Mouse (Mus musculus) midbrain, embryonic 14.5 days (tissue): ENCODE measurements around the gene Slc1a5. TPM values are rescaled to one million over a fixed set of nuclear protein-coding genes. Genes with fewer than 3 reads are reported as not detected.

Experiments used
- ATAC-seq: fragments of 200-750 bp; cut with Nextera tagmentation; 2 replicates; pipeline ENCODE4 v1.8.0; 2017; ENCODE audit warnings: moderate number of reproducible peaks, moderate library complexity; ENCODE audit not compliant: low FRiP score, low TSS enrichment
- DNase-seq: peaks from one replicate; pipeline ENCODE4 v3.0.0-alpha.2; 2015
- H3K27ac ChIP-seq: fragments of 300-500 bp; sonication (generic); replicated peaks from 2 replicates; pipeline ENCODE4 v1.5.1; 2014; ENCODE audit warnings: mild to moderate bottlenecking, low read depth, low read length, moderate library complexity
- H3K27me3 ChIP-seq: fragments of 300-500 bp; sonication (generic); 2 replicates; pipeline ENCODE4 v1.6.1; 2014; ENCODE audit warnings: low read length, control low read depth, mixed read lengths; ENCODE audit not compliant: control insufficient read depth, insufficient read depth
- H3K36me3 ChIP-seq: fragments of 300-500 bp; sonication (generic); 2 replicates; pipeline ENCODE4 v1.6.1; 2014; ENCODE audit warnings: low read length, control low read depth; ENCODE audit not compliant: control insufficient read depth, insufficient read depth
- H3K4me1 ChIP-seq: fragments of 300-500 bp; sonication (generic); 2 replicates; pipeline ENCODE4 v1.6.1; 2014; ENCODE audit warnings: mild to moderate bottlenecking, antibody characterized with exemption, low read length, control low read depth; ENCODE audit not compliant: control insufficient read depth, insufficient read depth
- H3K4me2 ChIP-seq: fragments of 300-500 bp; sonication (generic); 2 replicates; pipeline ENCODE4 v1.6.1; 2014; ENCODE audit warnings: mild to moderate bottlenecking, low read length, moderate library complexity
- H3K4me3 ChIP-seq: fragments of 300-500 bp; sonication (generic); replicated peaks from 2 replicates; pipeline ENCODE4 v1.5.1; 2014; ENCODE audit warnings: low read depth, low read length
- H3K9ac ChIP-seq: fragments of 300-500 bp; sonication (generic); replicated peaks from 2 replicates; pipeline ENCODE4 v1.6.1; 2014; ENCODE audit warnings: mild to moderate bottlenecking, low read length, moderate library complexity
- H3K9me3 ChIP-seq: fragments of 300-500 bp; sonication (generic); 2 replicates; pipeline ENCODE4 v1.6.1; 2016; ENCODE audit warnings: low read length, control low read depth, mixed read lengths; ENCODE audit not compliant: control insufficient read depth
- WGBS: fragments of 180-500 bp; shearing (Covaris S2); extraction: QIAGEN DNeasy Blood & Tissue Kit; methylation state at CpG from one replicate; pipeline ENCODE4 v1.1.7; 2014; 5-methylcytosine and 5-hydroxymethylcytosine counted together
- polyA plus RNA-seq: library from polyadenylated mRNA; unstranded; fragments of >200 nt; fragmentation: Nextera tagmentation; extraction: Ambion mirVana; gene quantifications from 2 replicates; pipeline ENCODE4 v1.2.1, GENCODE M21; 2014

Slc1a5 gene
- polyA plus RNA-seq, 1 experiment from 2014 or later: 10.8 TPM

- H3K27me3 ChIP-seq: no peaks in the 10 kb centered on the region
- H3K9ac ChIP-seq: no peak overlapping the region
- no peak overlapping the region for H3K4me3 ChIP-seq
- no peak for ATAC-seq
- no peak overlapping the region for H3K27ac ChIP-seq
- H3K4me2 ChIP-seq: no peak overlapping the region
- no peaks in the 10 kb centered on the region for H3K4me1 ChIP-seq
- H3K36me3 ChIP-seq: peaks cover 99% of the 10 kb centered on the region
- DNase-seq: no peak
- 89% methylated on average over 9 of the region's 9 CpGs for WGBS
- no peaks in the 10 kb centered on the region for H3K9me3 ChIP-seq
Measured at GRCm38 (mm10) chr7:16830449-16830848, 49.3 kb downstream of the Slc1a5 start.

GRCm38 (mm10) chr7:16837916-16838803 is 57.0 kb downstream of the Slc1a5 start:
- H3K27me3 ChIP-seq: no peaks in the 10 kb centered on the region
- 96% methylated on average over 18 of the region's 18 CpGs for WGBS
- no peak overlapping the region for H3K4me3 ChIP-seq
- DNase-seq (no peak), ATAC-seq (no peak)
- no peak overlapping the region for H3K27ac ChIP-seq
- H3K4me2 ChIP-seq: no peak overlapping the region
- H3K9ac ChIP-seq: no peak overlapping the region
- H3K9me3 ChIP-seq: no peaks in the 10 kb centered on the region
- H3K4me1 ChIP-seq: no peaks in the 10 kb centered on the region
- peaks cover 78% of the 10 kb centered on the region for H3K36me3 ChIP-seq

DNA sequence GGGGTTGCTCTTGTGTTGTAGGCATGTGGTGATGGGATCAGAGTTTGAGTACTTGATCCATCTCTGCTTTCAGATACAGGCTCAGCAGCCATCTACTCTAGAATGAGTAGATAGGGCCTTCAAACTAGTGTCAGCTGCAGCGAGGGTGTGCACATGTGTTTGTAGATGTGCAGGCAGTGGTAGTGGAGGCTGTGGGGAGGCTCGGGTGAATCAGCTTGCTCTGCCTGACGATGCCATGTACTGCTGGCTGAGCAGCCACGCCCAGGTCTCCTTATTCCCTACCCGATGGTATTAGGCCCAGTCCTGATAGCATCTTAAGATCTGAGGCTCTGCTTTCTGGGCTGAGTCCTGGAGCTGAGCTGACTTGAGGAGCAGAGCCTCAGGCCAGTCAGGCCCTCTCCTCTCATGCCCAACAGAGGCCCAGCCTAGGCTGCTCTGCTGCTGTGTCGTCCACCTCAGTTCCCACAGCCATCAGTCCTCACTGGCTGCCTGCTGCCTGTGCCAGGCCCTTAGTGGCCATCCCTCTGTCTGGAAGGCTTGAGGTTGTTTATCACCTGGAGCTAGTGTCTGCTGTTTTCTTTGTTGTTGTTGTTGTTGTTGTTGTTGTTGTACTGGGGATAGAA is 57.8 kb downstream of the Slc1a5 start:
- ATAC-seq (no peak), DNase-seq (no peak)
- Histone ChIP-seq H3K36me3 (peaks cover 71% of the 10 kb centered on the region), H3K27me3 (no peaks in the 10 kb centered on the region), H3K9ac (no peak overlapping the region), H3K4me1 (peaks cover 6% of the 10 kb centered on the region), H3K4me2 (no peak overlapping the region), H3K9me3 (no peaks in the 10 kb centered on the region), H3K27ac (no peak overlapping the region), H3K4me3 (no peak overlapping the region)
- WGBS: 90% methylated on average over 6 of the region's 6 CpGs

- no peak for ATAC-seq
- 94% methylated on average over 12 of the region's 12 CpGs for WGBS
- H3K4me1 ChIP-seq: peaks cover 12% of the 10 kb centered on the region
- no peaks in the 10 kb centered on the region for H3K27me3 ChIP-seq
- no peak overlapping the region for H3K9ac ChIP-seq
- DNase-seq: no peak
- no peak overlapping the region for H3K4me3 ChIP-seq
- no peaks in the 10 kb centered on the region for H3K9me3 ChIP-seq
- H3K36me3 ChIP-seq: peaks cover 64% of the 10 kb centered on the region
- no peak overlapping the region for H3K27ac ChIP-seq
- H3K4me2 ChIP-seq: no peak overlapping the region
Measured at GRCm38 (mm10) chr7:16839427-16840108, 58.4 kb downstream of the Slc1a5 start.

GRCm38 (mm10) chr7:16840109-16840491 is 59.0 kb downstream of the Slc1a5 start:
- Histone ChIP-seq H3K36me3 (peaks cover 59% of the 10 kb centered on the region), H3K9ac (no peak overlapping the region), H3K27ac (no peak overlapping the region), H3K4me2 (no peak overlapping the region), H3K4me1 (peaks cover 12% of the 10 kb centered on the region), H3K4me3 (no peak overlapping the region), H3K27me3 (no peaks in the 10 kb centered on the region), H3K9me3 (no peaks in the 10 kb centered on the region)
- 89% methylated on average over 2 of the region's 2 CpGs for WGBS
- no peak for ATAC-seq
- DNase-seq: no peak

- ATAC-seq: no peak
- H3K4me2 ChIP-seq: no peak overlapping the region
- no peak overlapping the region for H3K9ac ChIP-seq
- peaks cover 52% of the 10 kb centered on the region for H3K36me3 ChIP-seq
- peaks cover 12% of the 10 kb centered on the region for H3K4me1 ChIP-seq
- no peak for DNase-seq
- no peaks in the 10 kb centered on the region for H3K27me3 ChIP-seq
- no peak overlapping the region for H3K4me3 ChIP-seq
- no peaks in the 10 kb centered on the region for H3K9me3 ChIP-seq
- WGBS: 79% methylated on average over 4 of the region's 4 CpGs
- no peak overlapping the region for H3K27ac ChIP-seq
Measured at GRCm38 (mm10) chr7:16841078-16841477, 59.9 kb downstream of the Slc1a5 start.

GRCm38 (mm10) chr7:16841561-16842560 is 60.7 kb downstream of the Slc1a5 start:
- 51% methylated on average over 11 of the region's 11 CpGs for WGBS
- no peaks in the 10 kb centered on the region for H3K9me3 ChIP-seq
- H3K4me1 ChIP-seq: peaks cover 12% of the 10 kb centered on the region
- no peaks in the 10 kb centered on the region for H3K27me3 ChIP-seq
- H3K9ac ChIP-seq: peak overlapping the region; percentile 40; the same call in 1 of the 2 replicates
- peak overlapping the region; percentile 96 for H3K4me2 ChIP-seq
- DNase-seq: peak; percentile 21
- no peak for ATAC-seq
- peak overlapping the region; percentile 64 for H3K27ac ChIP-seq
- peak overlapping the region; percentile 53 for H3K4me3 ChIP-seq
- peaks cover 50% of the 10 kb centered on the region for H3K36me3 ChIP-seq

GRCm38 (mm10) chr7:16842645-16843063 is 61.5 kb downstream of the Slc1a5 start, which contains the start of gene Prkd2:
TSS of gene Prkd2 (plus strand) at chr7:16842902.
- H3K27me3 ChIP-seq: no peaks in the 10 kb centered on the region
- H3K4me2 ChIP-seq: peak within 1 kb of the TSS; percentile 96
- peaks cover 42% of the 10 kb centered on the region for H3K36me3 ChIP-seq
- H3K4me3 ChIP-seq: peak within 1 kb of the TSS; percentile 53
- peak within 1 kb of the TSS; percentile 40 for H3K9ac ChIP-seq
- peak within 1 kb of the TSS; percentile 64 for H3K27ac ChIP-seq
- DNase-seq (peak; percentile 93), ATAC-seq (peak; percentile 88)
- H3K4me1 ChIP-seq: peaks cover 12% of the 10 kb centered on the region
- no peaks in the 10 kb centered on the region for H3K9me3 ChIP-seq
- 1% methylated on average over 32 of the region's 32 CpGs for WGBS
